In the genomic region with DNA sequence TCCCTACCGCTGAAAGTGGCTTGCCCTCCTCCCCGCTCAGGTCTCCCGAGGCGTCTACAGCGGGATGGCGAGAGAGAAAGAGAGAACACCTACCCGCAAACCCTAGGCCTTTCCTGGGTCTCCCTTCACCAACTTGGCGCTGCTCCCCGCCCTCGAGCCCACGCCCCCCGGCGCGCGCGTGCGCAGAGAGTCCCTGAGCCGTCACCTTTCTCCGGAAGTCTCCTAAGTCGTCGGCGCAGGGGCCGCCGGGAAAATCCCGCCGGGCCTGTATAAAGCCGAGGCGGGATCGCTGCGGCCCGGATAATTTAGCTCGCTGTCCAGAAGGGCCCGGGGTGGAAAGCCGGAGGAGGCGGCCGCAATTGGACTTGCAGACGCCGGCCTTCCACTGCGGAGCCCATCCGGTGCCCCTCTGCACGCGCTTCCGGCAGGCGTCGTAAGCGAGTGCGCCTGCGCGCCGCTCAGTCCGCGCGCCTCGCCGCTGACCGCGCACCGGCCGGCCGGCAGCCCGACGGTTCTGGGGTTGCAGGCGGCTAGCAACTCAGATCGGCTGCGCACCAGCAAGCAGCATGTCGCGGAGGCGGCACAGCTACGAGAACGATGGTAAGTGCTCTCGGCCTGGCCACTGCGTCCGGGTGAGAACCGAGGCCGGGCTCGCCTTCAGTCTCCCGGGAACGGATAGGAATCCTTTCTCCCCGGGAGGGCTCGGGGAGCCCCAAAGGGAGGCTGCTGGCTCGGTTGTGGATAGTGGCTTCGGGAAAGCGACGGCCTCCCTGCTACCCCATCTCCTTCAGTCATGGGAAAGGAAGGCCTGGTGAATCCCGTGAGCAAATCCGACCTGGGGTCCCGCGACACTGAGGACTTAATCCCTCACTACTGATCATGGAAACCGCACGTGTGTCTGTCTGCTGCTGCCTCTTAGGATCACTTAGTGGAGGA, we compare ENCODE assay signal across 8 mouse cellular contexts. TPM values are rescaled to one million over a fixed set of nuclear protein-coding genes. Genes with fewer than 3 reads are reported as not detected.
DNase-seq lines count a peak whose midpoint lies in the region; ATAC-seq and TF ChIP-seq lines count a peak whose summit lies in the region.

Gene Ncbp1, plus strand, starts transcription at position 327 of the 936 bp plus-strand sequence.
Gene Tstd2, minus strand, starts transcription at position 408 of the 936 bp plus-strand sequence.

- H3K4me1 ChIP-seq in ES-Bruce4 (ENCODE audit: control insufficient read depth, insufficient read depth, low read length): no peaks in the 10 kb centered on the region
- H3K4me1 ChIP-seq in forebrain, embryonic 13.5 days: peaks cover 28% of the 10 kb centered on the region
- peaks cover 24% of the 10 kb centered on the region for H3K4me1 ChIP-seq in liver, postnatal 0 days (ENCODE audit: insufficient read depth)
- peaks cover 18% of the 10 kb centered on the region for H3K4me1 ChIP-seq in neural tube, embryonic 14.5 days (ENCODE audit: control insufficient read depth, insufficient read depth, low read length)

- intact Hi-C loops in heart, postnatal 10 days (cut with DNase I): loop anchor here (5.0 kb wide), 1 partner anchor 1121 kb away; the partner anchor contains the start of gene Polr1e

- H3K27me3 ChIP-seq in ES-Bruce4 (ENCODE audit: control insufficient read depth, insufficient read depth, low read length, poor library complexity, severe bottlenecking): no peaks in the 10 kb centered on the region
- H3K27me3 ChIP-seq in forebrain, embryonic 13.5 days: no peaks in the 10 kb centered on the region
- no peaks in the 10 kb centered on the region for H3K27me3 ChIP-seq in liver, postnatal 0 days (ENCODE audit: insufficient read depth, low read length)
- no peaks in the 10 kb centered on the region for H3K27me3 ChIP-seq in neural tube, embryonic 14.5 days (ENCODE audit: control insufficient read depth, insufficient read depth, low read length)

- no peak for TF ChIP-seq EP300 in ES-Bruce4 (IDR thresholded peaks at IDR 0.05; ENCODE audit: insufficient read depth, low read depth, low read length)
- TF ChIP-seq EP300 in liver, postnatal 0 days (IDR thresholded peaks at IDR 0.05; ENCODE audit: low read depth): no peak; the same call in 1 of the 2 replicates

- peak within 1 kb of the TSS; percentile 48; the same call in 1 of the 2 replicates for H3K27ac ChIP-seq in ES-Bruce4 (ENCODE audit: insufficient read depth, low read length)
- peak within 1 kb of the TSS; percentile 97 for H3K27ac ChIP-seq in forebrain, embryonic 13.5 days
- H3K27ac ChIP-seq in liver, postnatal 0 days (ENCODE audit: low read depth): peak within 1 kb of the TSS; percentile 91
- peak within 1 kb of the TSS; percentile 96 for H3K27ac ChIP-seq in neural tube, embryonic 14.5 days (ENCODE audit: low read depth, low read length)

- DNase-seq in heart, postnatal 10 days: peak; percentile 95 to 96
- peak; percentile 86 for DNase-seq in large intestine, adult 2 months (ENCODE audit: low read depth, low spot score)
- peak; percentile 95 for DNase-seq in liver, postnatal 0 days
- DNase-seq in testis, postnatal 10 days (ENCODE audit: low spot score): peak; percentile 96

- ATAC-seq in cerebellum, adult (ENCODE audit: insufficient number of reproducible peaks, low FRiP score, low TSS enrichment): peak; percentile 91
- ATAC-seq in forebrain, embryonic 13.5 days: peak; percentile 92
- ATAC-seq in liver, postnatal 0 days: peak; percentile 91
- peak; percentile 95 for ATAC-seq in neural tube, embryonic 14.5 days (ENCODE audit: low read depth)

- WGBS in forebrain, embryonic 13.5 days: under 1% methylated on average over 86 of the region's 90 CpGs
- WGBS in large intestine, adult 2 months: under 1% methylated on average over 90 of the region's 90 CpGs
- under 1% methylated on average over 86 of the region's 90 CpGs for WGBS in liver, postnatal 0 days (ENCODE audit: insufficient replicate concordance)
- under 1% methylated on average over 89 of the region's 90 CpGs for WGBS in neural tube, embryonic 14.5 days

- peak within 1 kb of the TSS; percentile 99 for H3K4me3 ChIP-seq in ES-Bruce4 (ENCODE audit: low read depth, low read length)
- peak within 1 kb of the TSS; percentile 93 for H3K4me3 ChIP-seq in forebrain, embryonic 13.5 days
- H3K4me3 ChIP-seq in liver, postnatal 0 days (ENCODE audit: low read depth, low read length): peak within 1 kb of the TSS; percentile 90
- H3K4me3 ChIP-seq in neural tube, embryonic 14.5 days (ENCODE audit: low read depth, low read length): peak within 1 kb of the TSS; percentile 95

- no peak for TF ChIP-seq CTCF in ES-Bruce4 (IDR thresholded peaks at IDR 0.05; ENCODE audit: low read depth, low read length)
- no peak for TF ChIP-seq CTCF in liver, postnatal 0 days (IDR thresholded peaks at IDR 0.05; ENCODE audit: low read depth)

- no peaks in the 10 kb centered on the region for H3K9me3 ChIP-seq in ES-Bruce4 (replicated peaks; ENCODE audit: control insufficient read depth, insufficient read depth, low read length, poor library complexity, severe bottlenecking)
- H3K9me3 ChIP-seq in forebrain, embryonic 13.5 days (replicated peaks): no peaks in the 10 kb centered on the region
- H3K9me3 ChIP-seq in liver, postnatal 0 days (ENCODE audit: low read length): no peaks in the 10 kb centered on the region
- H3K9me3 ChIP-seq in neural tube, embryonic 14.5 days (ENCODE audit: control insufficient read depth, low read length): no peaks in the 10 kb centered on the region

- H3K9ac ChIP-seq in ES-Bruce4 (ENCODE audit: low read depth, poor library complexity, severe bottlenecking): peak within 1 kb of the TSS; percentile 90
- H3K9ac ChIP-seq in forebrain, embryonic 13.5 days: peak within 1 kb of the TSS; percentile 96
- H3K9ac ChIP-seq in liver, postnatal 0 days (replicated peaks): peak within 1 kb of the TSS; percentile 90
- peak within 1 kb of the TSS; percentile 96 for H3K9ac ChIP-seq in neural tube, embryonic 14.5 days (replicated peaks; ENCODE audit: low read depth, low read length)

- peak within 1 kb of the TSS; percentile 87 for H3K4me2 ChIP-seq in forebrain, embryonic 13.5 days
- peak within 1 kb of the TSS; percentile 97 for H3K4me2 ChIP-seq in liver, postnatal 0 days (ENCODE audit: low read depth, low read length)
- H3K4me2 ChIP-seq in neural tube, embryonic 14.5 days (ENCODE audit: low read depth, low read length): peak within 1 kb of the TSS; percentile 88

- H3K36me3 ChIP-seq in ES-Bruce4 (ENCODE audit: control insufficient read depth, insufficient read depth, low read length, poor library complexity, severe bottlenecking): peaks cover 12% of the 10 kb centered on the region
- H3K36me3 ChIP-seq in forebrain, embryonic 13.5 days (ENCODE audit: poor library complexity, severe bottlenecking): peaks cover 19% of the 10 kb centered on the region
- peaks cover 9% of the 10 kb centered on the region for H3K36me3 ChIP-seq in liver, postnatal 0 days (replicated peaks; ENCODE audit: insufficient read depth, low read length)
- peaks cover 3% of the 10 kb centered on the region; the same call in 1 of the 2 replicates for H3K36me3 ChIP-seq in neural tube, embryonic 14.5 days (ENCODE audit: control insufficient read depth, insufficient read depth, low read length)

- peak; percentile 50 for TF ChIP-seq POLR2A in ES-Bruce4 (IDR thresholded peaks at IDR 0.05; ENCODE audit: insufficient read depth, low read length)

RNA-seq across cellular contexts. Expression of gene Ncbp1, which starts in this region (rescaled TPM):
- 99.6 and 101 TPM in 2 replicates for polyA plus RNA-seq in ES-Bruce4 (2011; ENCODE audit: insufficient read depth, insufficient read length, low read depth, missing spikeins)
- 107 and 110 TPM in 2 replicates for polyA plus RNA-seq in forebrain, embryonic 13.5 days (2015; fragmentation: Nextera tagmentation; extraction: Ambion mirVana)
- 10 to 100 TPM; 28.3 to 30.2 TPM for total RNA-seq in heart, postnatal 10 days (2021)
- 19.0 and 20.7 TPM in 2 replicates for polyA plus RNA-seq in large intestine, adult 2 months (2012; rRNA removed)
- 18.2 and 19.6 TPM in 2 replicates for polyA plus RNA-seq in liver, postnatal 0 days (2015; fragmentation: Nextera tagmentation; extraction: Ambion mirVana)
- 74.6 and 92.0 TPM in 2 replicates for polyA plus RNA-seq in neural tube, embryonic 14.5 days (2014; fragmentation: Nextera tagmentation; extraction: Ambion mirVana)

RNA-seq across cellular contexts. Expression of gene Tstd2, which starts in this region (rescaled TPM):
- 39.5 and 47.3 TPM in 2 replicates for polyA plus RNA-seq in ES-Bruce4 (2011; ENCODE audit: insufficient read depth, insufficient read length, low read depth, missing spikeins)
- 44.5 and 45.5 TPM in 2 replicates for polyA plus RNA-seq in forebrain, embryonic 13.5 days (2015; fragmentation: Nextera tagmentation; extraction: Ambion mirVana)
- total RNA-seq in heart, postnatal 10 days (2021): 10 to 100 TPM; 16.3 to 20.7 TPM
- 11.0 and 15.0 TPM in 2 replicates for polyA plus RNA-seq in large intestine, adult 2 months (2012; rRNA removed)
- 6.6 and 8.3 TPM in 2 replicates for polyA plus RNA-seq in liver, postnatal 0 days (2015; fragmentation: Nextera tagmentation; extraction: Ambion mirVana)
- polyA plus RNA-seq in neural tube, embryonic 14.5 days (2014; fragmentation: Nextera tagmentation; extraction: Ambion mirVana): 23.5 and 27.0 TPM in 2 replicates

Comparison
In these comparisons a context has a peak if more than half of its experiments do, and no peak if none do; other contexts are left out.
1. Peak in every context shown above with its lines: DNase-seq, ATAC-seq, H3K4me3 ChIP-seq and H3K27ac ChIP-seq.